Mouse (Mus musculus) thymus, postnatal 14 days (tissue): Measurements from ENCODE around the gene Nr2e1.

Experiments
- DNase-seq: peaks from one replicate; pipeline ENCODE4 v3.0.0; 2021

Nr2e1 gene

DNA sequence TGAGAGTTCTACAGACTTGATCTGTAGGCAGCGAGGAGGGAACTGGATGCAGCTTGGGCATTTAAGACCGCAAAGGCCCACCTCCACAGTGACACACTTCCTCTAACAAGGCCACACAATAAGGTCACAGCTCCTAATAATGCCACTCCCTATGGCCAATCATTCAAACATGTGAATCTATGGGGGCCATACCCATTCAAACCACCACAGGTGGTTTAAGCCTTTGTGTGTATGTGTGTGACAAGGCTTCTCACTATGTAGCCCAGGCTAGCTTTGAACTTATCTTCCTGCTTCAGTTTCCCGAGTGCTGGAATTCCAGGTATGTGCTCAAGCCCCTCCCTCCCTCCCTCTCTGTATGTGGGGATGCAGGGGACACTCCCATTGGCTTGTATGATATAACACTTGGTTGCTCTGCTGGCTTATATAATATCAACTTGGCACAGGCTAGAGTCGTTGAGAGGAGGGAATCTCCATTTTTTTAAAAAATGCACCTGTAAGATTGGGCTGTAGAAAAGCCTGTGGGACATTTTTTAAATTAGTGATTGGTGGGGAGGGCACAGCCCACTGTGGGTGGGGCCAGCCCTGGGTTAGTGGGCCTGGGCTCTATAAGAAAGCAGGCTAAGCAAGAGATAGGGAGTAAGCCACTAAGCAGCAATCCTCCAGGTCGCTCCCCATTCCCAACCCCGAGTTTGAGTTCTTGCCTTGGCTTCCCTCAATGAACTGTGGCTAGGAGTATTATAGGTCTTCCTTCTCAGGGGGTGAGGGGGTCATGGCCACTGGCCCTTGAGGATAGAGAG, 37.5 kb downstream of the Nr2e1 start:
- no peak for DNase-seq

GRCm38 (mm10) chr10:42537571-42538316, 45.7 kb downstream of the Nr2e1 start:
- DNase-seq: no peak

GRCm38 (mm10) chr10:42533836-42534453, 49.5 kb downstream of the Nr2e1 start:
- no peak for DNase-seq

GRCm38 (mm10) chr10:42525682-42526081, 57.8 kb downstream of the Nr2e1 start:
- DNase-seq: no peak

DNA sequence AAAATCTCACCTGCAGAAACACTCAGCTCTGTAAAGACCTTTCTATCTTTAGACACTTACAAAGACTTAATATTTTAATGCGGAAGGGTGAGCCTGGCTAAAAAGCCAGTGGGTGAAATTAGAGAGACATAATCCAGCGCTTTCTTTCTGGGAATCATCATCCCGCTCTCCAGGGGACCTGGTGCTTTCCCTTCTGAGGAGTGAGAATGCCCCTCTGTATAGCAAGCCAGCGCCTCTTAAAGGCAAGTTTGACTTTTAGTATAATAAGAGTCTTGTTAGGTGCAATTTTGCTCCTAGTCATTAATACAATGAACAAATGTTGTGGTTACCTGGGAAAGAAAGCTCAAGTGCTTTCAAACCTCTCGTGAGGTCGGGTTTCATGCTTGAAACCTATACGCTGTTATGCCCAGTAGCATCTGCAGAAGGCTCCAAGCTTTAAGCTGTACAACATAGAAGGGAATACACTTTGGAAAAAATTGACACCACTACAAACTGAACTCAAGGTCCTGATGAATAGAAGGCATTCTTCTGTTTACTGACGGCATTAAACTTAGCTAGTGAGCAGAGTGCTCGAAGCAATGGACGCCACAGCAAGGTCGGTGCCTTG, 59.8 kb downstream of the Nr2e1 start:
- DNase-seq: no peak

GRCm38 (mm10) chr10:42522912-42523311, 60.5 kb downstream of the Nr2e1 start:
- DNase-seq: no peak

GRCm38 (mm10) chr10:42521315-42521981, 62.0 kb downstream of the Nr2e1 start:
- DNase-seq: no peak

GRCm38 (mm10) chr10:42518363-42518762, 65.1 kb downstream of the Nr2e1 start:
- peak; percentile 51 for DNase-seq

DNA sequence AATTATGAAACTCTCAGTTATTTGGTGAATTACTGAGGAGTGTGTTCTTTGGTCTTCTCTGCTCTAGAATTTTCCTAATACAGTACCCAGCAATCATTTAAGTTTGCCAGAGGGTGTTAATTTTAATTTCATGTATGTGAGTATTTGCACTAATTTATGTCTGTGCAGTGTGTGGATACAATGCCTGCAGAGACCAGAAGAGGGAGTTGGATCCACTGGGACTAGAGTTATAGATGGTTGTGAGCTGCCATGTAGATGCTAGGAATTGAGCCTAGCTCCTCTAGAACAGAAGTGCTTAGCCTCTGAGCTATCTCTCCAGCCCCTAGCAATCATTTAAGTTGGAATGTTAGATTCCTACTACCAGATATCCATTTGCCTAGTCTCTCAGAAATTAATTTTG, 69.3 kb downstream of the Nr2e1 start:
- no peak for DNase-seq
